Mouse (Mus musculus) lung, postnatal 14 days (tissue): Measurements from ENCODE around the gene Rnf216.

Source experiments
- DNase-seq: peaks from one replicate; pipeline ENCODE4 v3.0.0; 2021

Gene Rnf216

DNA sequence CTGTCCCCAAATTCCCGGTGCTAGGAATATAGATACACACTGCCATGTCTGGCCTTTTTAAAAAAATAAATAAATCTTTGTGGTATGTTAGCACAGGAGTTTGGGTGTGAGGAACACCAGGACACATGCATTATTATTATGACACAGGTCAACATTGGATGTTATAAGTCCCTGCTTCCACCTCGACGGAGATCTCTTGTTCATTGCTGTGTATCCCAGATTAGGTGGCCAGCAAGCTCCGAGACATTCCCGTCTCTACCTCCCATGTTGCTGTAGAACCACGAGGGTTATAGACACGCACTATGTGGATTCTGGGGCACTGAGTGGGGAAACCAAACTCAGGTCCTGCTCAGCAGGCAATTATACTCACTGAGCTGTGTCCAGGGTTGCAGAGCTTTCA, 17.5 kb downstream of the Rnf216 start:
- DNase-seq: no peak

DNA sequence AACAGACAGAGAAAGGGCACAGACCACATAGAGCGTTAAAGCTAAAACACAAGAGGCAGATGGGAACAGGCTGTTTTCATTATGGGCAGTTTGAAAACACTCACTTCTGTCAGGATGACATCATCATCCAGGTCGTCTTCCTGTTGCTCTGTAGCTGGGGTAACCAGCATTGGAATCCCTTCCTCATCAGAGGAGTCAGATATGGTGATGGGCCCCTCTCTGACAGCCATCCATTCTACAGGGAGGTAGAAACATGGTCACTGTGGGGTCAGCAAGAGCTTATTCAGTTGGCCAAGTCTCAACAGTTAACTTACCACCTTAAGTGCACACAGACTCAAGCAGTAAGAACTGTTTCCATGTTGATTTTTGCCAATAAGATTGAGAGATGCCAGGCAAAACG, 19.9 kb downstream of the Rnf216 start:
- DNase-seq: no peak

DNA sequence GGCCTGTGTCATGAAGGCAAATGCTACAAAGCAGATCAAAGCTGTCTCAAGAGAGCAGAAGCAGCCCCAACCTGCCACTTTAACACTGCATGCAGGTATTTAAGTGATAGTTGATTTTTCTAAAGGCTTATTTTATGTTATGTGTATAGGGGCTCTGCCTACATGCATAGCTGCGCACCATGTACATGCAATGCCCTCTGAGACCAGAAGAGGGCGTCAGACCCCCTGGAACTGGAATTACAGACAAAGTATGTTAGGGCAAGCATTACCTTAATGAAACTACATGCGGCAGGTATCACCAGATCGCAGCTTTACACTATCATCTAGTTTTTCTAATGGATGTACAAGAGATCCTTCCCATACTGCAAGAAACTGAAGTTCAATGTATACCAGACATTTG, 27.9 kb downstream of the Rnf216 start:
- peak; percentile 57 for DNase-seq

DNA sequence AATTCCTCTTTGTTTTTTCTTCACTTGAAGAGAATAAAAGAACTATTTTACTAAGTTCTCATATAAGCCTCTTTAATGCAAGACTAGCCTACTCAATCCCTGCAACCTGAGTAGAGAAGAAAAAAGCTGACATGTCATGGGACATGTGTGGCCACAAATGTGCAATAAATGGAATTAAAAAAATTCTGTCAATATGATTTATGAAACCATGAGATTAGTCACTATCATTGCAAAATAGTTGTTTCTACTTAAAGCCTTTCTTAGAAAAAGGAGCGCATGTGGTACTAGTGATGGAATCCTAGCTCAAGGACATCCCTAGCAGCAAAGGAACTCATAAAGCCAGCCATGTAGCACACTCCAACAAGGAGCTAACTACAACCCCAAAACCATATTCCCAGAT, 33.0 kb downstream of the Rnf216 start:
- DNase-seq: no peak

DNA sequence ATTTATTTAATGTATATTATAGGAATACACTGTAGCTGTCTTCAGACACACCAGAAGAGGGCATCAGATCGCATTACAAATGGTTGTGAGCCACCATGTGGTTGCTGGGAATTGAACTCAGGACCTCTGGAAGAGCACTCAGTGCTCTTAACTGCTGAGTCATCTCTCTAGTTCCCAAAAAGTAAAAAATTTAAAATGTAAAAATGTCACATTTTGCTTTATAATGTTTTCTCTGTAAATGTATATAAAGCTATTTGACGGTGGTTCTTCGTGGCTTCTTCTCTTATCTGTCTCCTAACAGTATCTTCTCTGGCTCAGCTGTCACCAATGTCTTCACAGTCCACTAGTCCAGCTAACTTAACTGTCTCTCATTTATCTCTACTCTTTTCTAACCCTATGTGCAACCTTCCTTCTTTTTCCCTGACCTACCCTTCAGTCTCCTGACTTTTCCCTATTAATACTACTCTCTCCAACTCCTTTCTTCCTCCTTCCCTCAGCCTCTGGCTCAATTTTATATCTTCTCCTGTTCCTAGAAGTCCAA, 36.1 kb downstream of the Rnf216 start:
- DNase-seq: no peak

DNA sequence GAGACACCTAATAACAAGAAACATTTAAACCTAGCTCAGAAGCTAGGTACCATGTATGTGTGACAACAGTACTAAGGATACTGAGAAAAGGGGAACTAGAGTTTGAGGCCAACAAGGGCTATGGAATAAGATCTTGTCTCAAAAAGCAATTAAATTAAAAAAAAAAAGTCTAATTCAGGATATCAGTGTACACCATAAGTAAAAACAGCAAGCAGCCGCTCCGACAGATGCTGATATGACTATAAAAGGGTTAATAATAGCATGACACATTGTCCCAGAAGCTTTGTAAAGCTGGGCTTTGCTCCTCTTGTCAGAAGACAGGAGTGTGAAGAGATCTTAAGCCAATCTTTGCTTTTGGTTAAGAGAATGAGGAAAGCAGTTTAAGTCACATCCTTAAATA, 36.8 kb downstream of the Rnf216 start:
- no peak for DNase-seq

DNA sequence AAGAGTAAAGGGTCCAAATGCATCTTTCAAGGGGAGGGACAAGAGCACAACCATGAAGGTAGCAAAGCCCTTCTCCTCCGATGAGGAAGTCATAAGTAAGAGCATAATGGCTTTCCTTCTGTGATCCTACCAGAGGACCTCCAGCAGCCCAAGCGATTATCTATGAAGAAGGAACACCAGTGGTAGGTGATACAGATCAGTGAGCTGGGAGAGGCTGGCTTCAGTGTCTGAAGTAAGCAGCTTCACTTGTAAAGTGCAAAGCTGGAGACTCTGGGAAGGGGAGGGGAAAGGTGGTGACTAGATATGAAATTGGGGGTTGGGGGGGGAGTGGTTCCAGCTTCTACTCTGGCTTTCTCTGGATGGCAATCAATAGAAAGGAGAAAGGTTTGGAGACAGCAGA, 43.7 kb downstream of the Rnf216 start:
- no peak for DNase-seq

DNA sequence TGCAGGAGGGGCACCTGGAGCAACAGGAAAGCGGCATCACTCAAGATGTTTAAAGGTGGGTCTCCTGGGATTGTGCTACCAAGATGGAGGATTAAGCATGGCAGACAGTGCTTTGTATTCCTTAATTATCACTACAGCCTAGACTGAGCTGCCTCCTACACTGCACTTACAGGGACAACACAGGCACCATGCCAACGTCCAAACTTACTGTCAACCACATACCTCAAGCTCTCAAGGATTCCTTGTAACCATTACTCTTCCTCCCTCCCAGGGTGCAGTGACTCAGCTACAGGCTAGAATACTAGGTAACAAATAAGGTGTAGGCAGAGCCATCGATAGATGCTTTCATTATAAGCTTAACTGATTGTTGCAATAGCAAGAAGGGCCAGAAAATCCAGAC, 44.4 kb downstream of the Rnf216 start:
- no peak for DNase-seq

DNA sequence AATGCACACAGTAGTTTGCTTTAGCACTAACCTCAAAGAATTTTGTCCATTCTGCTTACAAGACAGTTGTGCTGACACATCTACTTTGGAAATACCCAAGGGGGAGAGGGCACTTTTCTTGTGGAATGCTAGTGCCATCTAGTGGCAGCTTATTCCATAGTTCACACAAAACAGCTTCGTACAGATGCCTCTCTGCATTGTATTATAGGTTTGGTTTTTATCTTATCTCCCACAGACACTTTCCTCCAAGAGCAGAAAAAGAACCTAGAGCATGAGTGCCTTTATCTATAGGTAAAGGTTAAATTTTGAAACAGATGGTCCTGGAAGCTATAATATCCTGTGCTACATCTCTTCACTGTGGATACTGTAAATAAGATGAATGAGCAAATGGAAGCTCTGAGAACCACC, 46.2 kb downstream of the Rnf216 start:
- peak; percentile 75 for DNase-seq

DNA sequence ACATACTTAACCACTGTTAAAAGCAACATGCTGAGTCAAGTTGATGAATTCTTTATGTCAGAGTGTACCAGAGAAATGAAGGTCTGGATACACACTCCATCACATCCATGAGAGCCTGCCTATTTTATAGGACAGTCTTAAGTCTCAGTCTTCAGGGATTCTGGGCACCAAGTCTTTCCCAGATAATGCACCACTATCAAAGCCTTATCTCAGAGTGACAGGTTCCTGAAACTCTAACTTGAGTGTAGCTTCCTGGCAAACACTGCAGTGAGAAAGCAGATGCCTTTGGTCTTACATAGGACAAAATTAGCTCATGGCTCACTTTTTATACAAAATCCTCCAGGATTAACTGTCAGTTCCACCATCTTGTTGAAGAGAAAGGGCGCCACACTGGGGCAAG, 46.7 kb downstream of the Rnf216 start:
- DNase-seq: no peak

DNA sequence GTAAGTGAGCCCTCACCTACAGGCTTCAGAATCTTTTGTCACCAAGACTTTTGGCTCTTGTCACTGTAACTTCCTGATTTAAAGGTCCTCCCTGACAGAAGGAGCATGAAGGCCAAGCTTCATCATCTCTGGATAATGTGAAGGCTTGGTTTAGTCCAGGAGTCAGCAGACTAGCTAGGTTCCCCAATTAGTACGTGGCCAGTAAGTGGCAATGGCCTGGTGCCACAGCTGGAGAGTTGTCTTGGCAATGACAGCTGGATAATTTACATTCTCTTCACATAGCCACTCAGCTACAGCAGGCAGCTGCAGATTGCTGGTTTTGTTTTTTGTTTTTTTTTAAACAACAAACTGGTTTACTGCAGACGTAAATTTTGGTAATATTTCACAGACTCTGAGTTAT, 47.6 kb downstream of the Rnf216 start:
- no peak for DNase-seq

DNA sequence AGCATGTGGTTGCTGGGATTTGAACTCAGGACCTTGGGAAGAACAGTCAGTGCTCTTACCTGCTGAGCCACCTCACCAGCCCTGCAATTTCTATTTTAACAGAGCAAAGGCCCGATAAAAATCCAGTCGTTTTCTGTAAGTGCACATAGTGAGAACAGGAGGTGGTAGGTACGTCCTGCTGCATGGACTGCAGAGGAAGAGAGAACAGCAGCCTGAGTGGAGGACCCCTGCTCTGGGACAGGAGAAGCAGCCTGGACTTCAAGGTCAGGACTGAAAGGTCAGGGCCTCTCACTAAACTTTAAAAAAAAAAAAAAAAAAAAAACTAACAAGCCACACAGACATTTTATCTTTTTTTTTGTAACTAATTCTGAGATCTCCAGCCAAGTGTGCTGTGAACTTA, 50.5 kb downstream of the Rnf216 start:
- DNase-seq: no peak

DNA sequence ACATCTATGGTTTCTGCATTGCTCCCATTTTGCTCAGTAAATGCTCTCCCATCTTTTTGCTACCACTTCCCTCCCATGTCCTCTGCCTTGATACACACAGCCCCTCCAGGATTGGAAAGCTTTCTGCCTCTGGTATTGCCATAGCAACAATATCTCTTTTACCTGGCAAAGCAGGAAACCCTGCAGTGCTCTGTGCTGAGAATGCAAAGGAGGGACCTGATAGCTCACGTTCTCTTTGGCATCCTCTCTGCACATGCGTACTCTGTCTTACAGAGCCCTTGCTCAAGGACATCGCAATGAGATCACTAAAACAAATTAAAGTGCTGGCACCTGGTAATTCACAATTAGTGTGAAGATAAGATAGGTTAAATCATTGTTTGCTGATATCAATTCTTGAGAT, 51.3 kb downstream of the Rnf216 start:
- no peak for DNase-seq

DNA sequence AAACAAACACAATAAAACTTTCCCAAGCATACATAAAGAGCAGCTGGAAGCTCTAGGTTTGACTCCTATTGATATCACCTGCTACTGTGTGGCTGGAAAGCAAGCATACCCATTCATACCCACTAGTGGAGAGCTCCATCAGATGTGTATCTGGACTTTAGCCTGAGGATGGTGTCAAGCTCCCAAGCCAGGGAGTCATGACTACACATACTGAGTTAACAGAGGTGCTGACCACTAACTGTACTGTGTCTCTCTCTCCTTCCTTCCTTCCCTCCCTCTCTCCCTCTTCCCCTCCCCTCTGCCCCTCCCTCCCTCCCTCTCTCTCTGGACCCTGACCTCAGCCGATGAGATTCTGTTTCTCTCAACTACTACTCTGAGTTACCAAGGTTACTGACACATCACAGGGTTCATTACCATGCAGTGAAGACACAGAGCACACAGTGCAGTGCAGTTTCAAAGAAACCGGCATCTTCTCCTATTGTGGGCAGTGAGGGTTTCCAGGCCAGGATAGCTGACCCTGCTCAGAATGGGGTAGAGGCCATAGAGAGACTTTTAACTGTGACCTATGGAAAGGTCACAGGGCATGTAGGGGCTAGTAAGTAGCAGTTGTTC, 51.9 kb downstream of the Rnf216 start:
- DNase-seq: no peak

DNA sequence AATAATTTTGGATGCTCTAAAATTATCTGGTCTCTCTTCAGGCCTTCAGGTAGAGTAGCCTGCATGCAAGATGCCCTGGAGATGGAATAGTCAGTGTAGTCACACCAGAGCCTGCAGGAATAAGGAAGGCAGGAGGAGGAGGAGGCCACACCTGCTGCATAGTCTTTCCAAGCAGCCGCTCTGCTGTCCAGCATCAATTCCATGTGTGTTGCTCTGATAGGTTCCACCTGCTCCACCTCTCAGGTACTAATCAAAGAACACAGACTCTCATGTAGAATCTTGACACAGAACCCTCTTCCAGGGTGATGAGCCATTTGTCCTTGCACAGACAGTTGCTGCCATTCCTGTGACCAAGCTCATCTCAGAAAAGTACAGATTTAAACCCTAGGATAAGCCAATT, 52.8 kb downstream of the Rnf216 start:
- no peak for DNase-seq

DNA sequence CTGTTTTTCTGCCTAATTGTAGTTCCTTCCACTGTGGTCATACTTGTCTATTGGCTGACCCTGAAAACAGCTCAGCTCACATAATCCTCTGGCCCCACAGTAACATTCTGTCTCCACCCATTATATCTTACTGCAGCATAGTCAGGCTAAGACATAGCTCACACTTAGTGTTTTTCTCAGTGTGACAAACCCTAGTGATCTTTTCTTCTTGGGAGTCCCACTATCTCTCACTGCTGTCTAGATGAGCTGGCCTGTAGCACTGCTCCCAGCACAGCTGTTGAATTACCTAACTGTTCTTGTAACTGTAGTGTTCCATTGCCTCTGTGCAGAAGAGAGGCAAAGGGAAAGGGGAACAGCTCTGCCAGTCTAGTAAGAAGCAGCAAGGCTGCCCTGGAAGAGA, 53.6 kb downstream of the Rnf216 start:
- DNase-seq: no peak

DNA sequence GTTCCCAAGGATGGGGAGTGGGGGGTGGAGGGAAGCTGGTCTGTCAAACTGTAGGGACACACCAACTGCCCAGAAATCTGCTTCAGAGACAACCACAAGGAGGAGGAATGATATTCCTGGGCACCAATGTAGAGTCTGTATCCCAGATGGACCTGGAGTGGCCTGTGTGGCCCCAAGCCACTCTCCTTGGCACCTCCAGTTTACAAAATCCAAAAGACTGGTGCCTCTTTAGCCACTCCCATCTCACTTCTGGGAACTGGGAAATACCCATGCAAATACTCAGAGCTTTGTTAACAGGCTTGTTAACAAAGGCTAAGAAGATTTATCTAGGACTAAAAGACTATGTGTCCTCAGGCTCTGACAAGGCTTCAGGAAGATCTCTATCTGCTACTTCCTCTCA, 54.1 kb downstream of the Rnf216 start:
- DNase-seq: no peak

DNA sequence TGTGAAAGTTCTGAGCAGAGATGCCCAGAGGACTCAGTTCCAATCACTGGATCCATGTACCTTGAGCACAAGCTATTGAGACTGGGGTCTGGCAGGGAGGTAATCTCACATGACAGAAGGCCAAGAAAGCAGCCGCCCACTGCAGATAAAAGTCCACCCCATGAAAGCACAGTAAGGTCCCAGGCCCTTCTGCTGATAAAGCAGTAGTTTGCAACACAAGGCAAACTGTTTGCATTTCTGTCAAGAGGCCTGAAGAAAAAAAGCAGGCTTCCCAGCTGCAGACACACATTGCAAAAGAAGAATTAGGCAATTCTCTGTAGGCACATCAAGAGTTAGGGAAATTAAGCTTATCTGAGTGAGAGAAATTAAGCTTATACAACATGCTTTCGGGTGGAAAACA, 54.6 kb downstream of the Rnf216 start:
- no peak for DNase-seq

DNA sequence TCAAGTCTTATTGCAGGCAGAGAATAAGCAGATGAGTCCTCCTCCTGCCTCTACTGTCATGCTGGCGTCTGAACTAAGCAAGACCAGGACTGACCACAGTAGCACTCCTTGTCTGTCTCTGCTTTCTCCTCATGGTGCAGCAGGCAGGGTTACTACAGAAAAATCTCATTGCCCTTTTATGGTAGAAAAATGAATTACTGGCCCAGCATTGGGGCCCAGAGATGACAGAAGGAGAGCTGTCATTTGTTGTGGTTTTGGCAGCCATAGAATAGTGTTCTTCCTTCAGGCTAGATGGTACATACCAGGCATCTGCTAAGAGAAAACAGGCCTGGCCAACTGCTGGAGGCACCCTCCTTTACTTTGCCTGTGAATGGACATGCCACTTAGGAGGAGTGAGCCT, 55.0 kb downstream of the Rnf216 start:
- no peak for DNase-seq

DNA sequence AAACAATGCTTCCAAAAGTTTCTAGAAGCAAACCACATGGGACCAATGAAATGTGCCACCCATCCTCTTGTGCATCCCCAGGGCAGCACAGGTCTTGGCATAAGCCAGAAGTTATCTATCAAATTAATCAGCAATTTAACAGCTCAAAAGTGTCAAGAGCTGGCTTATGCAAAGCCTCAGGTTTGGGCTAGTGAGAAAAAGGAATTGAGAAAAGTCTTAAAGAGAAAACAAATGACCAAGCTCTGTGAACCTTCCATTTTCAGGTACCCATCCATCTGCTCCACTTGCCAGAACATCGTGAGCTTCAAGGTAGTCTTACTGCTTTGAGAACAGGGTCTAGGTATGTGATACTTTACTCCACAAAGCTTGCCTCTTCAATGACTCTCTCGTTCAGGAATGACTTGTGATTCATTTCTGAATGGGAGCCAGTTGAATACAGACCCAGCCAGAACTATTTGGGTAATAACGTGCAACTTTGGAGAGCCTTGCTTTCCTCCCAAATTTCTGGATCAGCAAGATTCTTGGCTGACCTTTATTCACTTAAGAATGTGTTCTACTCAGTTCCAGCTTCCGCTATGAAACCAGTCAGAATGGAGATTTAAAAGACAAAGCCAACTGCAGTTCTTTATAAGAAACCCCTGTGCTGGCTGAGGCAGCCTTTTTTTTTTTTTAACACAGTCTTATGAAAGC, 56.5 kb downstream of the Rnf216 start:
- DNase-seq: peak; percentile 52

DNA sequence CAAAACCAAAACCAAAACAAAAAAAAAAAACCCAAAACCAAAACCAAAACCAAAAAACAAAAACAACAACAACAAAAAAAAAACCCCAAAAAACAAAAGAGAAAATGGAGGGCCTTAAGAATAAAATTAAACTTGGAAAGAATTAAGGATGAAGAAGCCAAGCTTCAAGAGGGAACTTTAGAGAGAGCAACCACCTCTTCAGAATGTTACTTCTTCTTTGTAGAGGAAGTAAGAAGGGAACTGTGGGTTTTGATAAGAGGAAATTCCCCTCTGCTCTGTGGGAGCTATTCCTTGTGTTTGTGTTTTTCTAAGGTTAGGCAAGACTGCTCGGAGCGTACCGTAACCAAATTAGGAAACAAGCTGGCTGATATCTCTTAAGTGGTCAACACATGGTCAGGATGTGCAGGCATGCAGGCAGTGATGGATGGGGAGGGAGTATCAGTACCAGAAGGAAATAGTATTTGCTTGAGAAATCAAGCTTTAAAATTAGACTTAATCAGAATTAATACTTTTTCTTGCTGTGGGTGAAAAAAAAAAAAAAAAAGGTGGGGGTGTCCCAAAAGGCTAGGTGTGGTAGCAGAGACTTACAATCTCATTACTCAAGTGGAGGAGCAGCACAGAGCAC, 57.2 kb downstream of the Rnf216 start:
- peak; percentile 36 for DNase-seq

DNA sequence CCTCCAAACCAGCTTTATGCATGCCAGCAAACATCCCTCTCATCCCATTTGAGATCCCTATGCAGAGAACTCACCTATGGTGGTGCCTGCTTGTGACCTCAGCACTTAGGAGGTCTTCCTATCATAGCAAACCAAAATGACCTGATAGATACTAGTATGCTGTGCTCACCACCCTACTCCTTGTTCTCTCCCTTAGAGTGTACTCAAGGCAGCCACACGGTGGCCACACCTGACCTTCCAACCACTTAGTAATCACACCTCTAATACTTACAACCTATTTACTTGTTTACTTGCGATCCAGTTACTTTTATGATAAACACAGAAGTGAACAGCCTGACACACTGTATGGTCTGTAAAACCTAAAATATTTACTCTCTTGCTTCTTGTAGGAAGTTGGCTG, 58.1 kb downstream of the Rnf216 start:
- DNase-seq: no peak

DNA sequence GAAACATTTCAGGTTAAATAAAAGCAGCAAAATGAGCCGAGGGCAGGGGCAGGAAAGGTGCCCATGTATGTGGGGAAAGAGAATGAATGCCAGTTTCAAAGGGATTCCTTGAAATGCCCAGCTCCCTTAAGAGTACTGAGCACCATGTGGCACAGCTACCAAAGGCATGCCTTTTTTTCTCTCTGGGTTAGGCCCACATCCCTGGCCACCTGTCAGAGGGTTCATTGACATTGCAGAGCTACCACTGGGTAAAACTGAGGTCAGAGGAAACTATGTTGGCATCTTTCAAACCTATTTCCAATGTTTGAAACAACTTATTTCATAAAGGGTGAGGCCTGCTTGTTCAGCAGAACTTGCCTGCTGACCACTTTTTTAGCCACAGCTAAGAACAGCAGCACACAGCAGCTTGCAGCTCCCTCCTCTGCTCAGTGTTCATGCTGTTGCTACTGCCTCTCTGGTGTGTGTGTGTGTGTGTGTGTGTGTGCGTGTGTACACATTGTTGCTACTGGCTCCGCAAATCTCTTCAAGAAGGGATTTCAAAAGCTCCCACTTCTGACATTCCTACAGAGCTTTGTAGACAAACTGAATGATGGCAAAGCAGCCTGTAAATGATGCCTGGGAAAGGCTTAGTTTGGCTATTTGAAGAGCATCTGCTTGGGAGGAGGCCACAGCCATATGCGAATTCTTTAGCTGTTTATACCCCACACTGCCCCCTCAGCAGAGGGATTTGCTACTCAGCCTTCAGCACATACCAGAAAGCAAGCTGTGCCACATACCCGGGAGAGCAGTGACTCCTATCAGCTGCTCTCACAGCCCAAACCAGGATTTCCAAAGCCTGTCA, 59.4 kb downstream of the Rnf216 start:
- DNase-seq: peak; percentile 34

DNA sequence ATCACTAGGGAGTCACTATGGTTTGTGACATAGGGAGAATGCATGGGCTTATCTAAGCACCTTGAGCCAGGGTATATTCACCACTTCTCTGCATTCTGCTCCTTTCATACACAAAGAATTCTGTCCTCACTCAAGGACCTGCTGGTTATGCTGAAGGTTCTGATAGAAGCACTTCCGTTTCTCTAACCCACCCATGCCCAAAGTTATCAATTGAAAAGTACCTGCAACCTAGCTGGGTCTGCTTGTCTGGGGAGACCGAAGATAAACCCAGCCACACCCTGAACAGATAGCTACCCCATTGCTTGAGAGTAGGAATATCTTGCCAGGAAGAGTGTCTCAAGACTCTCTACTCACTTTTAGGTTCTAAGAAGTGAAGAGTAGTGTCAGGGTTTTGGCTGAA, 60.1 kb downstream of the Rnf216 start:
- DNase-seq: no peak
